Mouse (Mus musculus): Measurements from ENCODE around the gene Birc6. TPM values are rescaled to one million over a fixed set of nuclear protein-coding genes. Genes with fewer than 3 reads are reported as not detected.
A peak's percentile ranks its signal among the peaks of the same experiment; 100 is the strongest.
"Not testable (repeated sequence)": the region's sequence is repeated elsewhere in the genome, so short reads cannot be mapped to it uniquely, and the experiment has no call there.

Birc6 gene
- polyA plus RNA-seq, 1 experiment from 2014 or later = 78.8 TPM

DNA sequence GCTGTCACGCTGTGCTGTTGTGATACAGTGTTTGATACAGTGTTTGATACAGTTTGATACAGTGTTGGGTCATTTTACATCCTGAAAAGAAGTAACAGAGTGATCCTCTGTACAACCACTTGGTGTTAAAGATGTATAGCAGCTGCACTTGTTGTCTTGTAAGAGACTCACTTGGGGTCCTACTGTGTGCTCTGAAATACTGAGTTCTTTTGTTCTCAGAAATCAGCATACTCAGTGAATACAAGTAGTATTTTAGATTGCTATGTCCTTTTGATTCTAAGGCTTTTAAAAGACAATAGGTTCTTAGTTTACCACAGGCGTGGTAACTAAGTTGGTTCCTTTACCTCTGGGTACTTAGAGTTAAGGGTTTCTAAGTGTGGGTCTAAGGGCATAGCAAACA, 160.5 kb downstream of the Birc6 start:
- 93% methylated on average over 2 of the region's 2 CpGs for WGBS
- no peak overlapping the region for H3K27ac ChIP-seq
- no peak for DNase-seq (ENCODE audit: low spot score)
- no peak overlapping the region for H3K4me3 ChIP-seq
- H3K4me1 ChIP-seq (replicated peaks) = no peaks in the 10 kb centered on the region
- peaks cover 59% of the 10 kb centered on the region for H3K36me3 ChIP-seq
- H3K27me3 ChIP-seq (ENCODE audit: insufficient read depth, poor library complexity, severe bottlenecking) = no peaks in the 10 kb centered on the region
- H3K9me3 ChIP-seq = no peaks in the 10 kb centered on the region

GRCm38 (mm10) chr17:74689406-74689805, 161.3 kb downstream of the Birc6 start:
- Histone ChIP-seq H3K4me1 (replicated peaks) (no peaks in the 10 kb centered on the region), H3K9me3 (no peaks in the 10 kb centered on the region), H3K4me3 (no peak overlapping the region), H3K27me3 (ENCODE audit: insufficient read depth, poor library complexity, severe bottlenecking) (no peaks in the 10 kb centered on the region), H3K36me3 (peaks cover 65% of the 10 kb centered on the region), H3K27ac (no peak overlapping the region)
- DNase-seq (ENCODE audit: low spot score) = no peak
- WGBS = 92% methylated on average over 4 of the region's 4 CpGs

DNA sequence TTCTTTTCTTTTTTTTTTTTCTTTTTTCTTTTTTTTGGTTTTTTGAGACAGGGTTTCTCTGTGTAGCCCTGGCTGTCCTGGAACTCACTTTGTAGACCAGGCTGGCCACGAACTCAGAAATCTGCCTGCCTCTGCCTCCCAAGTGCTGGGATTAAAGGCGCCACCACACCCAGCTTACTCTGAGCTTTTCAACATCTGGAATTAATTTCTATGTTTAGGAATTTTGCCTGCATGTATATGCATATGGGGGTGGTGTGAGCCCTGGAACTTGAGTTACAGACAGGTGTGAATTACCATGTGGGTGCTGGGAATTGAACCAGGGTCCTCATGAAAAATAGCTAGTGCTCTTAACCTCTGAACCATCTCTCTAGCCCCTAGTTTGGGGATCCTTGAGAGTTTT, 173.6 kb downstream of the Birc6 start:
- not testable (repeated sequence) for H3K27ac ChIP-seq; H3K4me1 ChIP-seq (replicated peaks); H3K27me3 ChIP-seq (ENCODE audit: insufficient read depth, poor library complexity, severe bottlenecking); H3K9me3 ChIP-seq; H3K4me3 ChIP-seq; DNase-seq (ENCODE audit: low spot score)
- 99% methylated on average over 2 of the region's 2 CpGs for WGBS
- peaks cover 85% of the 10 kb centered on the region for H3K36me3 ChIP-seq

- peaks cover 47% of the 10 kb centered on the region for H3K36me3 ChIP-seq
- H3K4me3 ChIP-seq = no peak overlapping the region
- no peak for DNase-seq (ENCODE audit: low spot score)
- no peaks in the 10 kb centered on the region for H3K27me3 ChIP-seq (ENCODE audit: insufficient read depth, poor library complexity, severe bottlenecking)
- no peak overlapping the region for H3K27ac ChIP-seq
- WGBS = 80% methylated on average over 5 of the region's 5 CpGs
- H3K4me1 ChIP-seq (replicated peaks) = no peaks in the 10 kb centered on the region
- no peaks in the 10 kb centered on the region for H3K9me3 ChIP-seq
Observed at GRCm38 (mm10) chr17:74705480-74705879, 177.4 kb downstream of the Birc6 start.

- no peak for DNase-seq (ENCODE audit: low spot score)
- H3K9me3 ChIP-seq = no peaks in the 10 kb centered on the region
- no peak overlapping the region for H3K4me3 ChIP-seq
- peaks cover 36% of the 10 kb centered on the region for H3K36me3 ChIP-seq
- no peaks in the 10 kb centered on the region for H3K27me3 ChIP-seq (ENCODE audit: insufficient read depth, poor library complexity, severe bottlenecking)
- no peaks in the 10 kb centered on the region for H3K4me1 ChIP-seq (replicated peaks)
- H3K27ac ChIP-seq = no peak overlapping the region
Observed at GRCm38 (mm10) chr17:74706593-74706992, 178.5 kb downstream of the Birc6 start.

DNA sequence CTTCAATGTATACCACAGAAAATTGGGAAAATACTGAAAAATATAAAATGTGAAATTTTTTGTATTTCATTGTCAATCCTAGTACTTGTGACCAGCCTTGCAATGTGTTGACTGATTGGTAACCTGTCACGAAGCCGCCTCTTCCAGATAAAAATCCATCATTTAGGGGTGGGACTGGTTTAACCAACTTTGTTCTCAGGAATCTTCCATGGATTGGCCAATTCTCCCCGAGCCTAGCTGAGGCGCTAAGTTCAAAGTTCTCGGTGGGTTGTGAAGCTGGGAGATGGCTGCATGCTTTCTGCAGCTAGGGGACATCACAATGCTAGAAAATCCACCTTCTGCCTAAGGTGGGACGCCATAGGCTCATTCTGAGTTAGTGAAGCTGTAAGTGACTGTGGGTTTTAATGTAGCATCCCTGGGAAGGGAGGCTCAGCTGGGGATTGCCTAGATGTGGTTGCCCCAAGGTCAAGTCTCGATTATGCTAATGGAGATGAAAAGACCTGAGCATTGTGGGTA, 179.6 kb downstream of the Birc6 start:
- no peaks in the 10 kb centered on the region for H3K4me1 ChIP-seq (replicated peaks)
- no peaks in the 10 kb centered on the region for H3K27me3 ChIP-seq (ENCODE audit: insufficient read depth, poor library complexity, severe bottlenecking)
- no peak for DNase-seq (ENCODE audit: low spot score)
- H3K27ac ChIP-seq = no peak overlapping the region
- no peak overlapping the region for H3K4me3 ChIP-seq
- no peaks in the 10 kb centered on the region for H3K9me3 ChIP-seq
- H3K36me3 ChIP-seq = peaks cover 26% of the 10 kb centered on the region
- WGBS = 87% methylated on average over 7 of the region's 7 CpGs

DNA sequence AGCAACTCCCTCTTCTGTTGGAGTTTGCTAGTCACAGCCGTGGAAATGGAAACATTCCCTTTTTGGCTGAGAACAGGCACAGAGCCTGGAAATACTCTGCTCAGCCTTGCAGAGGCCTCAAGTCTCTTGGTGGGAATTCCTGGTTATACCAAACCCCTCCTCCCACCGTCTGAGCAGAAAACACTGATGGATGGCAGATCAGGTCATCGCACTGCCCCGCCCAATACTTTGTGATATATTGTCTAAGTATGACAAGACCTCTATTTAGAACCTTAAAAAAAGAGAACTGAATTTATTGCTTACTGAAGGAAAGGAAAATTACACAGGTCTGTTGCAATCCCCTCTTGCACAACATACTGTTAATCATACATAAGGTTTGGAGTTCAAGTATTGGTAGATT, 182.6 kb downstream of the Birc6 start:
- Histone ChIP-seq H3K27me3 (ENCODE audit: insufficient read depth, poor library complexity, severe bottlenecking) (no peaks in the 10 kb centered on the region), H3K4me3 (no peak overlapping the region), H3K36me3 (peaks cover under 1% of the 10 kb centered on the region; the same call in 1 of the 2 replicates), H3K4me1 (replicated peaks) (no peaks in the 10 kb centered on the region), H3K9me3 (no peaks in the 10 kb centered on the region), H3K27ac (no peak overlapping the region)
- DNase-seq (ENCODE audit: low spot score) = no peak
- WGBS = 75% methylated on average over 4 of the region's 4 CpGs

DNA sequence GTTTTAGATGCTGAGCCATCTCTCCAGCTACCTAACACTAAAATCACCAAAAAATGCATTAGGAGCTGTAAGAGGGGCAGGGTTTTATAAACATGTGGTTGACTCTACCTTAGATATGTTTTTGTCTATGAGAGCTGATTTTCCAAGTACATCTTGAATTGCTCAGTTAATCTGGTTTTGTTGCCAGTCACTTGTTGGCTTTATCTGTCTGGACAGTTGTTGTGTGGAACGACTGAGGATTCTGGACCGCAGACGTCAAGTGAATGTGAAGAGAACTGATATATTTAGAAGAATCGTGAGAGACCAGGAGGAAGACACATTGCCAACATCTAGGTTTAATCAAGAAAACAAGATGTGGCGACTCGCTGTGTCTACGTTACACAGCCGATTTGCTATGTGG, 183.5 kb downstream of the Birc6 start:
- no peaks in the 10 kb centered on the region for H3K27me3 ChIP-seq (ENCODE audit: insufficient read depth, poor library complexity, severe bottlenecking)
- no peaks in the 10 kb centered on the region for H3K4me1 ChIP-seq (replicated peaks)
- no peak overlapping the region for H3K27ac ChIP-seq
- WGBS = 87% methylated on average over 8 of the region's 8 CpGs
- no peaks in the 10 kb centered on the region for H3K9me3 ChIP-seq
- no peaks in the 10 kb centered on the region for H3K36me3 ChIP-seq
- H3K4me3 ChIP-seq = no peak overlapping the region
- DNase-seq (ENCODE audit: low spot score) = no peak

DNA sequence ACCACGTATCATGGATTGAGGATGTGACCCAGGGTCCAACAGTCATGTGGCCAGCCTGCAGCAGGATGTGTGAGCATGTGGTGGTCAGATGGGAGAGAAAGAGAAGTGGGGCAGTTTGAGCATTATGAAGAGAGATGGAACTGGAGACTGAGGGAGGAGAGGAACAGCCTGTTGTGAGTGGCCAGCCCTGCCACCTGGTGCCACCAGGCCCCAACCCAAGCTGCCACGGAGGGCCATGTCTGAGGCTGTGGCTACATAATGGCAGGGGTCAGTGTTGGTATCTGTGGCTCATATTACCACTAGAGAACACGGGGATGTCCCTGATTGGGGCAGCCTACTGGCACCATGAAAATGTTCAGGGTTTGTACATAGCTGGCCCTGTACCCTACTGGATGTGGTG, 187.0 kb downstream of the Birc6 start:
- DNase-seq (ENCODE audit: low spot score) = no peak
- no peaks in the 10 kb centered on the region for H3K9me3 ChIP-seq
- no peaks in the 10 kb centered on the region for H3K36me3 ChIP-seq
- no peak overlapping the region for H3K4me3 ChIP-seq
- 57% methylated on average over 3 of the region's 3 CpGs for WGBS
- H3K4me1 ChIP-seq (replicated peaks) = peaks cover 16% of the 10 kb centered on the region
- H3K27me3 ChIP-seq (ENCODE audit: insufficient read depth, poor library complexity, severe bottlenecking) = no peaks in the 10 kb centered on the region
- H3K27ac ChIP-seq = no peak overlapping the region

DNA sequence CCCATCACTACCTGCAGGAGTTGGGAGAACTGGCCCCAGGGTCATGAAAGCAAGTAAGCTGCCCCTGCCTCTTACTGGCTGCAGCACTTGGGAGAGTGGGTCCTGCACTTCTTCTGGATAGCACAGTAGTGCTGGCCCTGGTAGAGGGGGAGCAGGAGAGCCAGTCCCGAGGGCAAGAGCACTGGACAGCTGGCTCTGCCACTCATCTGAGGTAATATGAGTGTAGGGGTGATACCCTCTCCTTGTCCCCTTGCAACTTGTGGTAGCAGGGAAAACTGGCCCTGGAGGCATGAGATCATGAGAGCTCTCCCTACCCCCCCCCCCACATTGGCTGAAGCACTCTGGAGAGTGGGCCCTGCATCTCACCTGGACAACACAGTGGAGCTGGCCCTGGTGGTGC, 187.6 kb downstream of the Birc6 start:
- Histone ChIP-seq H3K27ac (no peak overlapping the region), H3K4me3 (no peak overlapping the region), H3K27me3 (ENCODE audit: insufficient read depth, poor library complexity, severe bottlenecking) (no peaks in the 10 kb centered on the region), H3K36me3 (no peaks in the 10 kb centered on the region), H3K9me3 (no peaks in the 10 kb centered on the region), H3K4me1 (replicated peaks) (peaks cover 16% of the 10 kb centered on the region)
- no peak for DNase-seq (ENCODE audit: low spot score)
- 48% methylated on average over 1 of the region's 1 CpGs for WGBS

GRCm38 (mm10) chr17:74716643-74717042, 188.5 kb downstream of the Birc6 start:
- DNase-seq (ENCODE audit: low spot score) = no peak
- H3K27ac ChIP-seq = no peak overlapping the region
- H3K4me3 ChIP-seq = peak overlapping the region; percentile 87
- H3K4me1 ChIP-seq (replicated peaks) = peaks cover 16% of the 10 kb centered on the region
- peaks cover 7% of the 10 kb centered on the region; the same call in 1 of the 2 replicates for H3K36me3 ChIP-seq
- no peaks in the 10 kb centered on the region for H3K27me3 ChIP-seq (ENCODE audit: insufficient read depth, poor library complexity, severe bottlenecking)
- H3K9me3 ChIP-seq = no peaks in the 10 kb centered on the region
- WGBS = 66% methylated on average over 3 of the region's 3 CpGs

DNA sequence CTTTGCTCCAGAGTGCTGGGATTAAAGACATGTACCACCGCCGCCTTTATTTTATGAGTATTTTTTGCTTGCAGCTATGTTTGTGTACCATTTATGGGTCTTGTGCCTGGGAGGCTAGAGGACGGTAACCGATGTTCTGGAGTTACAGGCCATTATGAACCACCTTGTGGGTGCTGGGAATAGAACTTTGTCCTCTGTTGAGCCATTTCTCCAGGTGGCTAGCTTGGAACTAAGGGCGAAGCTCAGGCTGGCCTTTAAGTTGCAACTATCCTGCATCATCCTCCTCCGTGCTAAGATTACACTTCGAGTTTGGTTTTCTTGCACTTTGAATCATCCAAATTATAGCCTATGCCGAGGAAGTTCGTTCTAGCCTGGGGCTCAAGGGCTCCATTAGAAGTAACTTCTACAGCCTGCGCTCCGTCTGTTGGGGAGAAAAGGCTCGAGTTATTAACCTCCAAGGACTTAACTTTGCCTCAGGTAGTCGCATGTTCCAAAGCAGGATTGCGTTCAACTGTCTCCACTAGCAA, 189.1 kb downstream of the Birc6 start:
- WGBS = 11% methylated on average over 14 of the region's 14 CpGs
- H3K4me3 ChIP-seq = peak overlapping the region; percentile 87
- peak overlapping the region; percentile 77 for H3K27ac ChIP-seq

DNA sequence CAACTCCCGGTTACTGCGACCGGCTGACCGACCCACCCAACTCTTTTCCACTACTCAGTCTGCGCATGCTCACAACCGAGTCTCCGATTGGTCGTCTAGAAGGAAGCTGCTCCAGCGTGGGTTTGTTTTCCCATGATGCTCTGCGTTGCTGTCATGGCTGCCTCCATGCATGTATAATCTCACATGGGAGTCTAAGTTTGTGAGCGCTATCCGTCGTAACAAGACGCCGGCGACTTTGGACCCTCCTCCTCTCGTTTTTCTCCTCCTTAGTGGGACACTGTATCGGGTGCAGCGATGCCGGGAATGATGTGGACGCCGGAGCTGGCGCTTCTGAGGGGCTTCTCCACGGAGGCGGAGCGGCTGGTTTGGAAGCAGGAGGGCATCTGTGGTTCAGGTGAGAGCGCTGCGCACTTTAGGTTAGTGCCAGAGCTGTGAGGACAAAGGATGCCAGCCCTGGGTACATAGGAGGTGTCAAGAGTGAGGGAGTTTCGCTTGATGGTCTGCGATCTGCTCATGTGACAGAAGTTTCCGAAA, 189.6 kb downstream of the Birc6 start, which contains the start of gene Ttc27:
TSS of gene Ttc27 (plus strand) at position 115 of the 534 bp plus-strand sequence.
- peaks cover 16% of the 10 kb centered on the region for H3K36me3 ChIP-seq
- H3K4me3 ChIP-seq = peak within 1 kb of the TSS; percentile 87
- peak within 1 kb of the TSS; percentile 77 for H3K27ac ChIP-seq
- no peaks in the 10 kb centered on the region for H3K27me3 ChIP-seq (ENCODE audit: insufficient read depth, poor library complexity, severe bottlenecking)
- 1% methylated on average over 31 of the region's 31 CpGs for WGBS
- H3K9me3 ChIP-seq = no peaks in the 10 kb centered on the region
- DNase-seq (ENCODE audit: low spot score) = peak; percentile 95
- H3K4me1 ChIP-seq (replicated peaks) = peaks cover 16% of the 10 kb centered on the region

More for the DNA sequence above, 189.1 kb downstream of the Birc6 start:
- DNase-seq (ENCODE audit: low spot score) = no peak
- Histone ChIP-seq H3K9me3 (no peaks in the 10 kb centered on the region), H3K4me1 (replicated peaks) (peaks cover 16% of the 10 kb centered on the region), H3K36me3 (peaks cover 12% of the 10 kb centered on the region), H3K27me3 (ENCODE audit: insufficient read depth, poor library complexity, severe bottlenecking) (no peaks in the 10 kb centered on the region)

GRCm38 (mm10) chr17:74732872-74733271, 204.8 kb downstream of the Birc6 start:
- Histone ChIP-seq H3K9me3 (no peaks in the 10 kb centered on the region), H3K27me3 (ENCODE audit: insufficient read depth, poor library complexity, severe bottlenecking) (no peaks in the 10 kb centered on the region), H3K4me1 (replicated peaks) (no peaks in the 10 kb centered on the region), H3K27ac (no peak overlapping the region), H3K4me3 (no peak overlapping the region), H3K36me3 (peaks cover 28% of the 10 kb centered on the region)
- no peak for DNase-seq (ENCODE audit: low spot score)

Measured in hindbrain, embryonic 10.5 days (tissue).